Mouse (Mus musculus): Measurements from ENCODE around the gene Ddr2.
"Not testable (repeated sequence)": the region's sequence is repeated elsewhere in the genome, so short reads cannot be mapped to it uniquely, and the experiment has no call there.

The Ddr2 gene

GRCm38 (mm10) chr1:170109776-170110515, 616 bp downstream of the Ddr2 start:
- no peak for DNase-seq (ENCODE audit: extremely low spot score, low read depth, low spot score)

DNA sequence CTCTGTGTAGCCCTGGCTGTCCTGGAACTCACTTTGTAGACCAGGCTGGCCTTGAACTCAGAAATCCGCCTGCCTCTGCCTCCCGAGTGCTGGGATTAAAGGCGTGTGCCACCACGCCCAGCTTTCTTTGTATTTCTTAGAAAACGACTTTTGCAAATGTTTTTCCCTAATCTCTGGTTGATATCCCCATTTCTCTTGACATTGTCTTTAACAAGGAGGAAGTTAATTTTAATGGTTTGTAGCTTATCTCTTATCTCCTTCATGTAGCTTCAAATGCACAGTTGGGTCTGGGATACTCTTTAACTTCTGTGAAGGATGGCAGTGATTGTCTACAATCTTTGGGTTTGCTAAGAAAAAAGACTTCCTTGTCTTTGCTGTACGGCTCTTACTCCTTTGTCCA, 7.7 kb downstream of the Ddr2 start:
- not testable (repeated sequence) for DNase-seq (ENCODE audit: extremely low spot score, low read depth, low spot score)

DNA sequence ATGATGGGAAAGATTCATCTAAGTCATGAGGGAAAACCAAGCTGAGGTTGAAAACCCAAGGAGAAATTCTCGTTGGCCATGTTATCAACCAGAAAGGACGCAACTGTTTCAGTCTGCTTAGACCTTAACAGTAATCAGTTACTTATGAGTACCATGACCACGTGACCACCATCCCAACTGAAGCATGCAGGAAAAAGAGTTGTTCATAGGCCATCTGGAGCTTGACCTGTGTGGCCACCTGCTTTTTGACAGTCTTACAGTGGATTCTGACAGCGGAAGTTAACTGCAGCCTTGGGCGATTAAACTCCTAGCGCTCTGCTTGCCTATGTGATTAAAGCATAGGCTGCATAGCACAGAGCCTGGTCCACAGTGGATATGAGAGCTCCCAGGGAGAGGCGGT, 23.9 kb downstream of the Ddr2 start:
- no peak for DNase-seq (ENCODE audit: extremely low spot score, low read depth, low spot score)

DNA sequence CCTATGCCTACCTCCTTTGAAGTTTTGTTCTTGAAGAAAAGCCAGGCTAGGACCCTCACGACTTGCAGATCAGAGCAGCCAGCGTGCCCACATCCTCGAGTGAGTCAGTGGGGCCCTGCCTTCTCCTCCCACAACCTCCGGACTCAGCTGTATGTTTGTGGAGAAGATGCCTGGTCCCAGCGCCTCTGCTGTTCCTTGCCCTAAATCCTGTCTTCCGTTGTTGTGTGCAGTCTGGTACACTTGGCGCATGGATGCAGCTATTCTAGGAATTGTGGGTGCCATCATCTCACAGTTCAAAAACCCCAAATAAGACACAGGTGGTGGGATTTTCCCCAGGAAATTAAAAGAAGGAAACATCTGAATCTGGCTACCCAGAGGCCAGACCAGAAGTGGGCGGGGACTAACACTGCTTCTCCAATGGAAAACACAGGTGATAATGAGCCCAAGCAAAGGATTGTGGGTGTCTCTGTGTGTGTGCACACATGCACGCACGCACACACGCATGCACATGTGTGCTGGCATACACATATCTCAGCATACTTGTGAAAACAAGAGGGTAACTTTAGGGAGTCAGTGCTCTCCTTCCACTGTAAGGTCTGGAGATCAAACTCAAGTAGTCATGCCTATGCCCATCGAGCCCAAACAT, 26.3 kb downstream of the Ddr2 start:
- no peak for DNase-seq (ENCODE audit: extremely low spot score, low read depth, low spot score)

DNA sequence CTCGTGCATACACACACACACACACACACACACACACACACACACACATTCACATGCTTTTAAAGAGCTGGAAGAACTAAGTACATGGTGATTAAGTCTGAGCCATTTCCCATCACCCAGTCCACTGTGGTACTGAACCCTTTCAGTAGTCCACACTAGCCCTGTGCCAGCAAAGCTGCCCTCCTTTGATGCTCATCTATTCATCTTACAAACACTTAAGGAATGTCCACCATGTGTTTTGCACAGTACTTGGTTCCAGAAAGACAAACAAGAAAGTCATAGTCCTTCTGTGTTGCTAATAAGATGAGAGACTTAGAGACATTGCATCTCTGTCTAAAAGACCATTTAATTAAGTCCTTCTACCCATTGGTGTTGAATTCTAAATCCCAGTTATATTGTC, 29.7 kb downstream of the Ddr2 start:
- no peak for DNase-seq (ENCODE audit: extremely low spot score, low read depth, low spot score)

GRCm38 (mm10) chr1:170079465-170079864, 31.1 kb downstream of the Ddr2 start:
- DNase-seq (ENCODE audit: extremely low spot score, low read depth, low spot score), result no peak

DNA sequence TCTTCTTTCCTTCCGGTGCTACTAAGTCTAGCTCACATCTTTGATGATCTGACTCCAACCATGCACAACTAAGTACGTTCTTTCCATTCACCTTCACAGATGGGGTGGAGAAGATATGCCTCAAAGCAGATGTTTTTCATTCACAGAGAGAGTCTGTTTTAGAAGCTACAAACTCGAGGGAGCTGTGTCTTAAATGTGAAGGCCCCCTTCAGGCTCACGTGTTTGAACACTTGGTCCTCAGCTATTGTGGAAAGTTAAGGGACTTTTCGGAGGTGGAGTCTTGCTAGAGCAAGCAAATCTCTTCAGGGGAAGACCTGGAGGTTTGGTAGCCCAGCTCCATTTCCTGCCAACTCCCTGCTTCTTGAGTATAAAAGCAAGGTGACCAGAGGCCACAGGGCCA, 34.2 kb downstream of the Ddr2 start:
- no peak for DNase-seq (ENCODE audit: extremely low spot score, low read depth, low spot score)

DNA sequence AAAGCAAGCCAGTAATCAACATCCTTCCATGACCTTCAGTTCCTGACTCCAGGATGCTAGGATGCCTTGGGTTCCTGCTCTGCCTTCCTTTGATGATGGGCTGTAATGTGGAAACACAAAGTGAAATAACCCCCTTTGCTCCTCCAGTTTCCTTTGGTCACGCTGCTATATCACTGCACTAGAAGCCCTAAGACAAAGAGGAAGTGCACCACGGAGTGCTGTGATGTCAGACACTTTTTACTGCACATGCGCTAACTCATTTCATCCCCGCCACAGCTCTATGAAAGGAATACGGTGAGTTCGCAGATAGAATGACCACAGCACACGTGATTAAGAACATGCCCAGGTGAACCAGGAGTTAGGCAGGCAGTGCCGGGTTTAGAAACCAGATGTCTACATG, 36.8 kb downstream of the Ddr2 start:
- DNase-seq (ENCODE audit: extremely low spot score, low read depth, low spot score), result no peak

DNA sequence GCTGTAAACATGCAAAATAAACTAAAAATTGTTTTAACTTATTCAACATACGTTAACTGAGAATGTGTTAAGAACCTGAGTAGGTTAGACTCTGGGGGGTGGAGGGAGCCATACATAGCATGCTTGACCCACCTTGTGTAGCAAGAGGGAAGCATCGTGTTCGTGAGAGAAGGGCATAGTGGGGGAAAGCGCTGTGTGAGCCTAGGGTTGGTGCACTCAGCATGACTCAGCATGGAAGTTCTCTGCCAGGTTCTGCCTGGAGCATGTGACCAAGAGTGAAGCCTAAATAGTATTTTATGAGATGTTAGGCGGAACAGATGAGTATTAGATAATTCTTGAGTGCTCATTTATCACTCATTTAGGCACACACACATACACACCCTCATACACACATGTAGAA, 41.4 kb downstream of the Ddr2 start:
- DNase-seq (ENCODE audit: extremely low spot score, low read depth, low spot score), result no peak

- DNase-seq (ENCODE audit: extremely low spot score, low read depth, low spot score), result no peak
Observed at GRCm38 (mm10) chr1:170065931-170066330, 44.6 kb downstream of the Ddr2 start.

DNA sequence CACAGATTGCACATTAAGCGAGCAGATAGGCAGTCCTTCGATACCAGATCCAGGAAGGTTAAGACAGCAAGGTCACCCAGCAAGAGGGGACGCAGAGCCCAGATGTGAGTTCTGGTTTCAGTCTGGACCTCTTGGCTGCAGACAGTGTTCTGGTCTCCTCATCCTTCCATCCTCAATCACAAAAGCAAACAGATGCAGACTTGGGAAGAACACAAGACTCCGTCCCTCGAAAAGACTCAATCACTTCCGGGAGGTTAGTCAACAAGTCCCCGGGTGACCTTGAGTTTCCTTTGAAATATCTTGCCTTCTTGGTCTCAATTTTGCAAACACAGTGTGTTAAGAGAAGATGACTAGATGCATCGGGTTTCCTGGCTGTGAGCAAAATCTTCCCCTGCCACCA, 45.6 kb downstream of the Ddr2 start:
- DNase-seq (ENCODE audit: extremely low spot score, low read depth, low spot score), result no peak

DNA sequence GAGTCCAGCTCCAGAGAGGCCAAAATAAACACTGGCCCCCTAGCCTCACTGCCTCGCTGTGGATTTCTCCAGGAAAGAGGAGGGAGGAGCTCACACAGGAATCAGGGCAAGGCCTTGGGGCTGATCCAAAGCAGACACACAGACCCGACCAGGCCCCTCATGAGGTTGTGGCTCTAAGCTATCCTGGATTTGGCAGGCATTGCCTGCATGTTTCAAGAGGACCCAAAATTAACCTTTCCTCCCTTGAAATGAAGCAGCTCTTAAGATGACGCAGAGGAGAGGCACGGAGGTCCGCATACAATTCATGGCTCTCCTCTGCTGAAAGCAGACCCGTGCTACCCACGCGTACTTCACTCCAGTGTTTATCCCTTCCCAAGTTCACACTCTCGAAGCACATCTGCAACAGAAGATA, 46.5 kb downstream of the Ddr2 start:
- no peak for DNase-seq (ENCODE audit: extremely low spot score, low read depth, low spot score)

DNA sequence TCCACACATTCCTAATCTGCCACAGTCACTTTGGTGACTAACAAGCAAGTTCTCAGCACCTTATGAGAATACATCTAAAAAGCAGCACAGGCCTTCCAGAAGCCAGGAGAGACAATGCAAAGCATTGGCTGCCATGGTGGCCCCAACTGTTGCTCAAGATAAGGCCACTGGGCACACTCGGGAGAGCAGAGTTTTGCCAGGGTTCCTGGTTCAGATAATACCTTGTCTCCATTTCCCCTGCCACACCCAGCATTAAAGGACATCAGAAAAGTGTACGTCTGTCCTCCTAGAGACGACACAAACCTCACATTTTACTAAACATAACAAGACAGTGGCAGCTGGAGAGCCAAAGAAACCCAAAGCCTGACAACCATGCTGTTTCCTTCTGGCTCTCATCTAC, 50.3 kb downstream of the Ddr2 start:
- no peak for DNase-seq (ENCODE audit: extremely low spot score, low read depth, low spot score)

GRCm38 (mm10) chr1:170059347-170059746, 51.2 kb downstream of the Ddr2 start:
- DNase-seq (ENCODE audit: extremely low spot score, low read depth, low spot score), result no peak

GRCm38 (mm10) chr1:170058051-170058450, 52.5 kb downstream of the Ddr2 start:
- no peak for DNase-seq (ENCODE audit: extremely low spot score, low read depth, low spot score)

DNA sequence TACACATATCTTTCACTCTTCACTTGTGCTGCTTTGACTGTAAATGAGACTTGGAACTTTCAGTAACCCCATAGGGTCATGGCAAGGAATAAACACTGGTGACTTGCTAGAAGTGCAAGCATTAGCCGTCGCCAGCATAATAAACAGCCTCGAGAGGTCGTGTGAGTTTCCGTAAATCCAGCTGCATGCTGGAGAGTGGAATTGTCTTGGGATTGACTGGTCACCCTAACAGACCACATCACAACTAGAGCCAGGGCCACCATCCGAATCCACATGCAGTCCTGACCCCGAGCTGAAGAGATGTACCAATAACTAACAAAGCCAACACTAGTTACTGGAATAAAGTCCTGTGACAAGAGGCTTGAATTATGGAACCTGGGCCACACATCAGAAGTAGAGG, 53.0 kb downstream of the Ddr2 start:
- DNase-seq (ENCODE audit: extremely low spot score, low read depth, low spot score), result no peak

DNA sequence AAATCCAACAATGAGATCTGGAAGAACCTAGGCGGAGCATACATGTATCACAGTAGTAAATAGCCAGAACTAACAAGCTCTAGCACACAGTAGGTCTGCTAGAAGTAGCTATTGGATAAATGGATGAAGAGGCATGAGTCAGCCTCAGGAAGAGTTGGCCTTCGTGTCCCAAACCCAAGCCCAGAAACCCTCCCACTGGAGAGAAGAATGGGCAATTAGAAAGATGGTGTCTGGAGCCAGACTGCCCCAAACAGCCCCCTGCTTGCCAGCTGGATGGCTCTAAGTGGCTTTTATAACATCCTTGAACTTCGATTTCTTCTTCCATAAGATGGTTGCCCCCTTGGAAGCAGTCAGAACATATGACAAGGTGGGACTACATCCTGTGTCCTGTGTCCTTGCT, 53.6 kb downstream of the Ddr2 start:
- DNase-seq (ENCODE audit: extremely low spot score, low read depth, low spot score), result no peak

DNA sequence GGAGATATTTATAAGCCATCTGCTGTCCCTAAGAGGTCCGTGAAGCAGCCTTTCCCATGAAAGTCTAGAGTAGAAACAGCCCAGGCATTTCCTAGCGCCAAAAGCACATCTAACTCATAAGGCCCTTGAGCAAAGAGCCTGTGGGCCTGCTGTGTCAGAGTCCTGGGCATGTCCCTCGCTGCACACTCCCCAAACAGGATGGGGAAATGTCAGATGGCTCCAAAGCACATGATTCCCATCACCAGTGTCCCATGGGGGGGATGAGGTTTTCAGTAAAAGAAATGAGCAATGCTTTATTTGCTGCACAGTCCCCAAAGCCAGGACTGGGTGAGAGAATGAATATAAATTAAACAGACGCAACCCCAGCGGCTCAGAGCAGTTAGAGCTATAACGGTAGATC, 54.3 kb downstream of the Ddr2 start:
- no peak for DNase-seq (ENCODE audit: extremely low spot score, low read depth, low spot score)

DNA sequence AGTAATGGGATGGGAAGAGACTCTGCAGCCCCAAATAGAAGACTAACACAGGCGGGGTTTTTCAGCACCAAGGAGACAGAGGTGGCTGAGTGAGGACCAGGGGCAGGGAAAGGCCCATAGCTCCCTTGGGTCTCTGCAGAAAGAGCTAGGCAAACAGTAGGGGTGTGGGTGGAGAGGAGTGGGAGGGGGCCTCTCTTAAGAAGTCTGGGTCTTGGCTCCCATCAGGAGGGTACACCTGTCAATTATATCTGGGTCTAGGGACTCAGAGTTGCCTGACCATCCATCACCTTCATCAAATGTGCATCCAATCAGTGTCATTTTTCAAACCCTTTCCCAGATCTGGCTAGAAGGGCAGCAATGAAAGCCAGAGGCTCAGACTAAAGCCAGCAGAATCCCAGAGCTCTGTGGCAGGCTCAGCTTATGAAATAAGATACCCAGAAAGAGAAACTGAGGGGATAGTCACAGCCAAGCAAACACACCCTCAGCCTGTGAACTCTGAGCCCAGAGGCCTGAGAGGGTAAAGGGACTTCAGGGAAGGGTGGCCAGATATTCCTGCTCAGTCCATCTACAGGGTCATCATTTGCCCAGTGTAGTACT, 58.0 kb downstream of the Ddr2 start:
- DNase-seq (ENCODE audit: extremely low spot score, low read depth, low spot score), result no peak

DNA sequence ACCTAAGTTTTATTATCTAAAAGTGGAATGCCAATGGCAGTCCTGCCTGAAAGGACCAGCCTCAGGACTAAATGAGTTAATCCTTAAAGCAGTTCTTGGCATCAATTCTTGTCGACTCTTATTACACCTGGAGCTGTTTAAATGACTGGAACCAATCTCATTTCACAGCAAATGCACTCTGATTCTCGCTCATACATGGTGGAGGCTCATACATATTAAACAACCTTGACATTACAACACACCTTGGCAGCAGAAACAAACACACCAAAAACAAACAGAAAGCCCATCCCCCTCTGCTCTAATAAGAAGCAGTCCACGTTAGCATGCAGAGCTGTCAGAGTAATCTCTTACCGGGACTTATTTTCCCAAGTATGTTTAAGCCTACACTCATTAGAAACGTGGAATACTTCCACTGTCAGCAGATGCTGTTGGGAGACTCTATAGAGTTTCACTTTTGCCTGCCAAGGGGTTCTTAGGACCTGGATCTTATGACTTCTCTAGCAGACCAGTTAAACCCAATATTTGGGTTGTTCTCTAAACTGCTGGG, 58.9 kb downstream of the Ddr2 start:
- no peak for DNase-seq (ENCODE audit: extremely low spot score, low read depth, low spot score)

GRCm38 (mm10) chr1:170048434-170048833, 62.1 kb downstream of the Ddr2 start:
- DNase-seq (ENCODE audit: extremely low spot score, low read depth, low spot score), result no peak

All from hindlimb bud, embryonic 11.5 days (tissue).